Mouse (Mus musculus) kidney, postnatal 14 days (tissue): ENCODE data around the gene Pou6f1.
"Not testable (repeated sequence)": the region's sequence is repeated elsewhere in the genome, so short reads cannot be mapped to it uniquely, and the experiment has no call there.

Experiments
- DNase-seq: peaks from one replicate; pipeline ENCODE4 v3.0.0; 2022; ENCODE audit warnings: mixed read lengths

The Pou6f1 gene

GRCm38 (mm10) chr15:100599276-100600046 lies at the start of gene Pou6f1:
Gene Pou6f1 (minus strand): TSS chr15:100599984.
- DNase-seq, result peak; percentile 83

GRCm38 (mm10) chr15:100646161-100646560 lies 46.4 kb upstream of the Pou6f1 start:
- no peak for DNase-seq

DNA sequence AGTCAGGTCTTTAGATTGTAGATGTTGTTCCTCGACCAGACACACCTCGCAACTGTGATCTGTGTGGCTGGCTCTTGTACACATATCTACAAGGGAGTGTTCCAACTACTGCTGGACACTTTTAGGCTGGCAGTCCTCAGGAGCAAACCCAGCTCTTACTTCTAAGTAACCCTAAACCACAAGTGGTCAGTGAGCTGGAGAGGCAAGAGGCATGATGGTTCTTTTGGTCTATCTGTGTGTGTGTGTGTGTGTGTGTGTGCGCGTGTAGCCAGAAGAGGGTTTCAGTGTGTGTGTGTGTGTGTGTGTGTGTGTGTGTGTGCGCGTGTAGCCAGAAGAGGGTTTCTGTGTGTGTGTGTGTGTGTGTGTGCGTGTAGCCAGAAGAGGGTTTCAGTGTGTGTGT lies 42.7 kb upstream of the Pou6f1 start:
- DNase-seq, result no peak

- peak; percentile 43 for DNase-seq
Observed at GRCm38 (mm10) chr15:100641226-100641810, 41.5 kb upstream of the Pou6f1 start.

- no peak for DNase-seq
Observed at GRCm38 (mm10) chr15:100639972-100640750, 40.4 kb upstream of the Pou6f1 start.

GRCm38 (mm10) chr15:100637661-100638060 lies 37.9 kb upstream of the Pou6f1 start:
- DNase-seq, result peak; percentile 73

DNA sequence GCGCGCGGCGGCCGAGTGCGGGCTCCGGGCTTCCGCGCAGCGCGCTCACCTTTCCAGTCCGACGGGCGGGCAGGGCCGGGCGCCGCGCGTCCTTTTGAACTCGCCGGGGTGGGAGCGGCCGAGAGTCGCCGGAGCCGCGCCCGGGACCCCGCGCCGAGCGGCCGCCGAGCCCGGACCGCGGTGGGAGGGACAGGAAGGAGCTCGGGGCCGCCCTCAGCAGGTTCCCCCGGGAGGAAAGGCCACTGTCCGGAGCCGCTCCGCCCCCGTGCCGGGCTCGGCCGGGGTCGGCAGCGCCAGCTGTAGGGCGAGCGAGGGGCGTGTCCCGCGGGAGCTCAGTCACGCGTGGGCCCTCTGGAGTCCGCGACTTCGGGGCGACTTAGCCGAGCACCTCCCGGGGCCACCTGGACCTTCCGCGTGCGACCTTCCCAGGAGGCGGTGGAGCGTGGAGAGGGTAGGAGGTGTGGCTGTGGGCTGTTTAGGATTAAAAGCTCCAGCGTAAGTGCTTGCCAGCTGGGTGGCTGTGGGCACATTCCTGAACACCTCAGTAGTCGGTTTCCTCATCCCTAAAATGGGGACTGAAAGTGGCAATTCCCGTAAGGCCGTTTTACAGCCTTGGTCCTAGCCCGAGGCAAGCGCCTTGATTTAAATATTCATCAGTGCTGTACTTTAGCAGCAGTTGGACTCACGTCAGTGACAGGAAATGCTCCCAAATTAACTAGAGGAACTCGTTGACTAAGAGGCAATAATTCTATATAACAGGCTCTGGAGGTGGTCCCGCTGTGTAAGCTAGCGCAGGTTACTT lies 37.1 kb upstream of the Pou6f1 start, which contains the start of gene Smagp:
TSS of gene Smagp (minus strand) at position 241 of the 802 bp plus-strand sequence.
- DNase-seq, result peak; percentile 87

GRCm38 (mm10) chr15:100635851-100636645 lies 36.3 kb upstream of the Pou6f1 start:
- no peak for DNase-seq

GRCm38 (mm10) chr15:100635239-100635638 lies 35.5 kb upstream of the Pou6f1 start:
- no peak for DNase-seq

DNA sequence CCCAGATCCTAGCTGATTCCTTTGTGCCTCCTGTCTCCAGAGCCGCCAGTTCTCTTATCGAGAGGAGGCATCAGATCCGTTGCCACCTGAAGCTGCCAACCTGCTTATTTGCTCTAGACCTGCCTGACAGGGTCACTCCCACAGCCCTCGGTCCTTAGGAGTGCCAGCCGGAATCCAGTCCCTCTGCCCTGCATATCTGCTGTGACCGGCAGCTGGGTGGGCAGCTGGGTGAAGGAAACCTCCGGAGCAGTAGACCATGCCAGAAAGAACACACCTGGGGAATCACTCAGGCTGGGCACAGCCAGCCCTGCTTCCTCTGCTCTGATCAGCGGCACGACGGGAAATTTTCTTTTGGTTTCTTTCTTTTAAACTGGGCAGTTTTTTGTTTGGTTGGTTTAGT lies 33.6 kb upstream of the Pou6f1 start:
- peak; percentile 45 for DNase-seq

DNA sequence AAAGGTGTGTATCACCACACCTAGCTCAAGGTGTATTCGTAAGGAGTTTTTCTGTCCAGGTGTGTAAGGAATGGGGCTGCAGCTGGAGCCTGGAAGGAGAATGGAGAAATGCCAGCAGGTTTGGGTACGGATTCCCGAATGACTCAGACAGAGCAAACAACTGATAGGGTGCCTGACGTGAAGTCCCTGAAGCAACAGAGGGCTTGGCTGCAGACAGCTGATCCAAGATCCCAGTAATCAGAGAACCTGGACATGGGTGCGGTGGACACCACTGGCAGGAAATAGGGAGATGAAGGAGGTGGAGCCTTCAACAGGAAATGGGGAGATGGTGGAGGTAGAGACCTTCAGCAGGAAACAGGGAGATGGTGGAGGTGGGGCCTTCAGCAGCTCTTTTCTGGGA lies 32.5 kb upstream of the Pou6f1 start:
- DNase-seq, result no peak

GRCm38 (mm10) chr15:100631454-100632170 lies 31.8 kb upstream of the Pou6f1 start:
- DNase-seq, result no peak

GRCm38 (mm10) chr15:100630126-100630525 lies 30.3 kb upstream of the Pou6f1 start:
- no peak for DNase-seq

GRCm38 (mm10) chr15:100628797-100629196 lies 29.0 kb upstream of the Pou6f1 start:
- no peak for DNase-seq

DNA sequence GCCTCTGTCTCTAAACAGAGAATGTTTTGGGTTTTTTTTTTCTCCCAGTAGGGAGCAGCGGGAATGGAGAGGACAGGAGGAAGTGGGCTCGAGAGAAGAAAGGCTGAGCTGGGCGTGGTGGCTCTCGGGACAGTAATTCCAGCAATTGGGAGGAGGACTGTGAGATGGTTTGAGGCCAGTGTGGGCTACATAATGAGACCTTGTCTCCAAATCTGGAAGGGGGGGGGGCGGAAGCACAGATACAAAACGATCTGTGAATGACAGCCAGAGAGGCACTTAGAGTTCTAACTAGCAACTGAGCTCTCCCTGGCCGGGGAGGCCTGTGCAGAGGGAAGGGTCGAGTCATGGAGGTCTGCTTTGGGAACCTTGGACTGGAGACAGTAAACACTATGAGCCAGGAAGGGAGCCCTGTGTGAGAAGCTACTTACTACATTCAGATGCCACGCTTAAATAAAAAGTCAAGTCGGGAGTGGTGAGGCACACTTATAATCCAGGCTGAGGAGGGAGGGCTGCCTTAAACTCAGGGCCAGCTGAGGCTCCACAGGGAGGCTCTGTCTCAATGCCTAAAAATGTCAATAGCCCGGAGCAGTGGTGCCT lies 28.1 kb upstream of the Pou6f1 start:
- DNase-seq, result no peak

DNA sequence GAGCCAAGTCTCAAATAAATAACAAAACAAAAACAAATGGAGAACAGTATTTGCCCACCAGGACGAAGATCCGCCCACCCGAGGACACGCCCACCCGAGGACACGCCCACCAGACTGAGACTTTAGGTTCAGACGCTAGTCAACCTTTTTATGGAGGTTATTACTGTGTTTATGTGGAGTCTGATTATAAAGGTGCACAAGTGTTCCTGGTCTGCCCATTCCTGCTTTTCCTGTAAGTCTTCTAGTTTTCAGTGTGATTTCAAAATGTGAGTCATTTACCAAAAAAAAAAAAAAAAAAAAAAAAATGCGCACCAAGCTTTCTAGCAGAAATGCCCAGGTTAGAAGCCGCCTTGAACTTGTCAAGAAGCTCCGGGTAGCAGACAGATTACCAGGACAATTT lies 27.5 kb upstream of the Pou6f1 start:
- DNase-seq, result no peak

DNA sequence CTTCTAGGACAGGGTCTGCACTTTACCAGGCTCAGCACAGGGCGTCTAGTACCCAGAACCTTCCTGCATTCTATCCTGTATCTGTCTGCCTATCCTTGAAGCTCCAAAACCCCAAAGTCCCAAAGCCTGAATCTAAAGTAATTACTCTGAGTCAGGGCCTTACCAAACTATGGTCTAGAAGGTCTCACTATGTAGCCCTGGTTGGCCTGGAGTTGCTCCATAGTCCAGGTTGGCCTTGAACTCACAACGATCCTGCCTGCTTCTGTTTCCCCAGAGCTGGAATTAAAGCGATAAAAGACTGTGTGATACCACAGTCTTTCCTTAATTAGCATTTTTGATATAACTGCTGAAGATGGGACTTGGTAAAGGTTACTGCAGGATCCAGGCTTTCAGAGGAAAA lies 24.7 kb upstream of the Pou6f1 start:
- no peak for DNase-seq

DNA sequence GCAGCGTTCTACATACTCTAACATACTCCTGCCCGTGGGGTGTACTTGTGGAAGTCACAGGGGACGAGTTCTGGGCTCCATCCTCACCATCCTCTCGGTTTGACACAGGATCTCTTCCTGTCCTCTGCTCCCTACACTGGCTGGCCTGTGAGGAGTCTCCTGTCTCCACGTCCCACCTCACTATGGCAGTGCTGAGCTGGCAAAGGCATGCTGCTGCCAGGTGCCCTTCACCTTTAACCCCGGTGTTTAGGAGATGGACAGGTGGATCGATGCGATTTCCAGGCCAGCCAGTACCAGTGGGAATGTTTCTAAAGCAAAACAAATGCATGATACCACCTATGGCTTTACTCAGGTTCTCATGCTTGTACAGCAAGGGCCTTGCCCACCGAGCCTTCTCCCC lies 24.0 kb upstream of the Pou6f1 start:
- DNase-seq, result no peak

GRCm38 (mm10) chr15:100622164-100622563 lies 22.4 kb upstream of the Pou6f1 start:
- DNase-seq, result no peak

DNA sequence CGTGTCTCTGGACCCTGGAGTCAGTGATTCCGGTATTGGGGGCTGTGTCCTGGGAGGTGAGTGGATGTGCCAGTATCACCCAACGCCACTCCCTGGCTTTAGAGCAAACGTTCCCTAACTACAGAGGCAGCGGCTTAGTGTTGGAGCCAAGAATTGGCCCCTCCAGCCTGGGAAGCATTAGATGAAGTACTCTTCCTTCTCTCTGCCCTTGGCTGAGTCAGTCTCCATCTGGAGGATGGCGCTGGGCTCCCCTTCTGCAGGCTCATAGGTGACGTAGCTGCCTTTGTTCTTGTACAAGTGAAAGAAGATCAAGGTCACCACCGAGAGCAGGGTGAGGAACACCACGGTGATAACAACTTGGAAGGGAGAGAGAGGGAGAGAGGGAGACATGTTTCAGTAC lies 21.9 kb upstream of the Pou6f1 start:
- not testable (repeated sequence) for DNase-seq

GRCm38 (mm10) chr15:100619200-100619599 lies 19.4 kb upstream of the Pou6f1 start:
- DNase-seq, result no peak
